Mouse (Mus musculus): ENCODE results near the gene Ltb.

- TF ChIP-seq POLR2A (IDR thresholded peaks at IDR 0.05; ENCODE audit: control insufficient read depth, extremely low read depth, insufficient read depth, low read length, poor library complexity) (peak; percentile 88), CTCF (IDR thresholded peaks at IDR 0.05; ENCODE audit: borderline replicate concordance, control insufficient read depth, extremely low read depth, insufficient read depth, low read length, poor library complexity) (no peak)
Measured at GRCm38 (mm10) chr17:35193881-35194843, at the start of gene Ltb.
